ENCODE assay signal across 25 mouse cellular contexts in the genomic region with DNA sequence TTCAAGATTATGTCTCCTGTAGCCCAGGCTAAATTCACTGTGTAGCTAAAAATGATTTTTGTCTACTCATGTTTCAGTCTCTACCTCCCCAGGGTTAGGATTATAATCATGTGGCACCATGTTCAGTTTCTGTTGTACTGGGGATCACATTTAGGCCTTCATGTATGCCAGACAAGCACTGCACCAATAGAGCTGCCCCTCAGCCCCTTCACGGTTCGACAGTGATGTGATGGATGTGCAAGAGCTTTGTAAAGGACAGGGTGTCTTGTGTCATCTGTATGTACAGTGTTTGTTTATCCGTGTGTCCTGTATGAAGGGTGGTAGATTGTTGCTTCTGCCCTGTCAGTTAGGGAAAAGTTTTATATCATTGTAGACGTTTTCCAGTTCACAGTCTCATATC. TPM values are rescaled to one million over a fixed set of nuclear protein-coding genes. Genes with fewer than 3 reads are reported as not detected.
DNase-seq lines count a peak whose midpoint lies in the region; ATAC-seq and TF ChIP-seq lines count a peak whose summit lies in the region.
"Had no signal": no experiment of that assay in that cellular context is flagged by ENCODE, and none has a peak within 500 bp of the region (broad histone marks: within the 10 kb centered on the region; RNA-seq: fewer than 3 reads in every experiment).

No protein-coding gene starts in this region.

- H3K27ac ChIP-seq in gastrocnemius, adult 2 months: peak overlapping the region; percentile 75
- H3K27ac ChIP-seq in layer of hippocampus, adult 2 months: peak overlapping the region; percentile 68
- no peak overlapping the region for H3K27ac ChIP-seq in neural tube, embryonic 14.5 days (ENCODE audit: low read depth, low read length)
- H3K27ac ChIP-seq: embryonic facial prominence, embryonic 12.5 days; embryonic facial prominence, embryonic 15.5 days; heart, adult 2 months; heart, embryonic 10.5 days; hindbrain, embryonic 13.5 days had no signal

- H3K4me3 ChIP-seq in gastrocnemius, adult 2 months: no peak overlapping the region
- H3K4me3 ChIP-seq in layer of hippocampus, adult 2 months: no peak overlapping the region
- no peak overlapping the region for H3K4me3 ChIP-seq in neural tube, embryonic 14.5 days (ENCODE audit: low read depth, low read length)
- H3K4me3 ChIP-seq: embryonic facial prominence, embryonic 12.5 days; embryonic facial prominence, embryonic 15.5 days; forebrain, embryonic 15.5 days; heart, adult 2 months; heart, embryonic 10.5 days; hindbrain, embryonic 13.5 days had no signal

- WGBS in neural tube, embryonic 14.5 days: 89% methylated on average over 4 of the region's 4 CpGs

- DNase-seq in gastrocnemius, adult 2 months: no peak
- no peak for DNase-seq in gastrocnemius, adult 18-20 months (ENCODE audit: low spot score)
- DNase-seq in layer of hippocampus, adult 2 months (ENCODE audit: low spot score in 2 of 2): no peak
- no peak for DNase-seq in layer of hippocampus, adult 11-12 months (ENCODE audit: low spot score)
- no peak for DNase-seq in neural tube, embryonic 10.5 days (ENCODE audit: extremely low spot score, low spot score)
- DNase-seq: gastrocnemius, postnatal 25 days had no signal

- H3K9me3 ChIP-seq in neural tube, embryonic 14.5 days (ENCODE audit: control insufficient read depth, low read length): no peaks in the 10 kb centered on the region
- H3K9me3 ChIP-seq: embryonic facial prominence, embryonic 12.5 days; embryonic facial prominence, embryonic 15.5 days; forebrain, embryonic 15.5 days; heart, embryonic 10.5 days; hindbrain, embryonic 13.5 days had no signal

- TF ChIP-seq CTCF in gastrocnemius, adult 2 months (IDR thresholded peaks at IDR 0.05): no peak
- no peak for TF ChIP-seq CTCF in layer of hippocampus, adult 2 months (conservative IDR thresholded peaks at IDR 0.05)

- H3K9ac ChIP-seq in neural tube, embryonic 14.5 days (replicated peaks; ENCODE audit: low read depth, low read length): peak overlapping the region; percentile 11; the same call in 1 of the 2 replicates
- H3K9ac ChIP-seq: embryonic facial prominence, embryonic 12.5 days; embryonic facial prominence, embryonic 15.5 days; forebrain, embryonic 15.5 days; hindbrain, embryonic 13.5 days had no signal

- intact Hi-C loops in gastrocnemius, adult 2 months (cut with DNase I): loop anchor here (1.0 kb wide), 1 partner anchor 91 kb away; no protein-coding TSS in a partner anchor

- H3K36me3 ChIP-seq in neural tube, embryonic 14.5 days (ENCODE audit: control insufficient read depth, insufficient read depth, low read length): peaks cover 16% of the 10 kb centered on the region

- H3K4me2 ChIP-seq in neural tube, embryonic 14.5 days (ENCODE audit: low read depth, low read length): no peak overlapping the region
- H3K4me2 ChIP-seq: embryonic facial prominence, embryonic 12.5 days; embryonic facial prominence, embryonic 15.5 days; forebrain, embryonic 15.5 days; hindbrain, embryonic 13.5 days had no signal

- H3K4me1 ChIP-seq in neural tube, embryonic 14.5 days (ENCODE audit: control insufficient read depth, insufficient read depth, low read length): no peaks in the 10 kb centered on the region
- H3K4me1 ChIP-seq: embryonic facial prominence, embryonic 12.5 days; embryonic facial prominence, embryonic 15.5 days; hindbrain, embryonic 13.5 days had no signal

- no peak for ATAC-seq in neural tube, embryonic 14.5 days (ENCODE audit: low read depth)
- ATAC-seq: CD4-positive, CD25-positive, alpha-beta regulatory T cell, adult 4 months; forebrain, embryonic 15.5 days; inflammation-experienced regulatory T-cells, adult 6 months had no signal

- H3K27me3 ChIP-seq in neural tube, embryonic 14.5 days (ENCODE audit: control insufficient read depth, insufficient read depth, low read length): no peaks in the 10 kb centered on the region
- H3K27me3 ChIP-seq: embryonic facial prominence, embryonic 12.5 days; embryonic facial prominence, embryonic 15.5 days; forebrain, embryonic 15.5 days; hindbrain, embryonic 13.5 days had no signal

RNA-seq across cellular contexts. Expression of gene 1700003F12Rik, which starts 38.4 kb away (rescaled TPM):
- not detected for total RNA-seq in gastrocnemius, adult 2 months (2021)
- not detected for total RNA-seq in gastrocnemius, adult 18-20 months (2021)
- 1 to 10 TPM in 1 of 2 experiments, not detected in 1; 1.4 TPM for total RNA-seq in layer of hippocampus, adult 2 months (2021)
- polyA plus RNA-seq in neural tube, embryonic 14.5 days (2014; fragmentation: Nextera tagmentation; extraction: Ambion mirVana): 1.6 and 1.9 TPM in 2 replicates
- total RNA-seq: adrenal gland, adult 2 months; adrenal gland, postnatal 14 days; common myeloid progenitor, adult 5-6 weeks; gastrocnemius, adult 8-10 months; gastrocnemius, postnatal 25 days; heart, adult 2 months; heart, postnatal 25 days; hematopoietic stem cell, adult 5-6 weeks had no signal
- polyA plus RNA-seq: CD4-positive, CD25-positive, alpha-beta regulatory T cell, adult 4 months; inflammation-experienced regulatory T-cells, adult 6 months had no signal

RNA-seq across cellular contexts. Expression of gene Actl10, which starts 43.1 kb away (rescaled TPM):
- not detected for total RNA-seq in gastrocnemius, adult 2 months (2021)
- not detected for total RNA-seq in gastrocnemius, adult 18-20 months (2021)
- not detected for total RNA-seq in layer of hippocampus, adult 2 months (2021)
- 0.30 and 0.62 TPM in 2 replicates for polyA plus RNA-seq in neural tube, embryonic 14.5 days (2014; fragmentation: Nextera tagmentation; extraction: Ambion mirVana)
- total RNA-seq: adrenal gland, adult 2 months; adrenal gland, postnatal 14 days; common myeloid progenitor, adult 5-6 weeks; gastrocnemius, postnatal 25 days; heart, adult 2 months; heart, postnatal 25 days; hematopoietic stem cell, adult 5-6 weeks had no signal
- polyA plus RNA-seq: adrenal gland, adult 2 months; CD4-positive, CD25-positive, alpha-beta regulatory T cell, adult 4 months; heart, adult 2 months; heart, embryonic 14.5 days; heart, postnatal 0 days; hindbrain, postnatal 0 days; inflammation-experienced regulatory T-cells, adult 6 months; intestine, embryonic 16.5 days had no signal

RNA-seq across cellular contexts. Expression of gene Necab3, which starts 50.2 kb away (rescaled TPM):
- total RNA-seq in gastrocnemius, adult 2 months (2021): under 1 TPM; 0.33 to 0.36 TPM
- under 1 TPM; 0.30 to 0.36 TPM for total RNA-seq in gastrocnemius, adult 18-20 months (2021)
- 10 to 100 TPM; 30.0 to 34.9 TPM for total RNA-seq in layer of hippocampus, adult 2 months (2021)
- polyA plus RNA-seq in neural tube, embryonic 14.5 days (2014; fragmentation: Nextera tagmentation; extraction: Ambion mirVana): 11.5 and 16.8 TPM in 2 replicates

Comparison
In these comparisons a context has a peak if more than half of its experiments do, and no peak if none do; other contexts are left out.
1. RNA of gene Necab3, which starts 50.2 kb away (total RNA-seq): 30.0 to 34.9 TPM in layer of hippocampus, adult 2 months; 0.33 to 0.36 TPM in gastrocnemius, adult 2 months and 0.30 to 0.36 TPM in gastrocnemius, adult 18-20 months; every median in the first group is over 10 times any median in the second.